Mouse (Mus musculus): ENCODE data around the gene Tmem143. TPM values are rescaled to one million over a fixed set of nuclear protein-coding genes. Genes with fewer than 3 reads are reported as not detected.
"Not testable (repeated sequence)": the region's sequence is repeated elsewhere in the genome, so short reads cannot be mapped to it uniquely, and the experiment has no call there.

Tmem143 gene
- total RNA-seq, 2 experiments from 2014 or later: 56.8 to 58.7 TPM

- peak; percentile 68 for DNase-seq
- intact Hi-C loops (cut with DNase I): loop anchor here (5.0 kb wide), 2 partner anchors 204 to 1619 kb away; partner anchors contain the start of genes Rpl18 and Sphk2
Measured at GRCm38 (mm10) chr7:45921242-45921621, 24.5 kb downstream of the Tmem143 start, which contains the start of gene Emp3. TSS of gene Emp3 (minus strand) at chr7:45921404.

GRCm38 (mm10) chr7:45921950-45922600, 25.3 kb downstream of the Tmem143 start:
- intact Hi-C loops (cut with DNase I): loop anchor here (5.0 kb wide), 2 partner anchors 205 to 1620 kb away; partner anchors contain the start of genes Rpl18 and Sphk2

GRCm38 (mm10) chr7:45922928-45923761, 26.4 kb downstream of the Tmem143 start:
- intact Hi-C loops (cut with DNase I): loop anchor here (5.0 kb wide), 2 partner anchors 206 to 1621 kb away; partner anchors contain the start of genes Rpl18 and Sphk2
- peak; percentile 96 to 97 for DNase-seq

More at GRCm38 (mm10) chr7:45921950-45922600, 25.3 kb downstream of the Tmem143 start:
- DNase-seq: peak; percentile 15 to 25

- intact Hi-C loops (cut with DNase I): loop anchor here (2.0 to 5.0 kb wide), 3 partner anchors 51 to 1622 kb away; partner anchors contain the start of genes Kdelr1, Rpl18 and Sphk2
- peak; percentile 87 to 89 for DNase-seq
Measured at GRCm38 (mm10) chr7:45923762-45924428, 27.2 kb downstream of the Tmem143 start, which contains the start of gene Ccdc114. TSS of gene Ccdc114 (plus strand) at chr7:45924072.

GRCm38 (mm10) chr7:45924429-45924816, 27.7 kb downstream of the Tmem143 start:
- no peak for DNase-seq
- intact Hi-C loops (cut with DNase I): loop anchor here (2.0 to 5.0 kb wide), 3 partner anchors 52 to 1622 kb away; partner anchors contain the start of genes Kdelr1, Rpl18 and Sphk2

GRCm38 (mm10) chr7:45928626-45929295, 32.0 kb downstream of the Tmem143 start:
- peak in 1 of 2 experiments; percentile 15 for DNase-seq
- intact Hi-C loops (cut with DNase I): no loop called here

GRCm38 (mm10) chr7:45929688-45930087, 32.9 kb downstream of the Tmem143 start:
- intact Hi-C loops (cut with DNase I): no loop called here
- no peak for DNase-seq

- intact Hi-C loops (cut with DNase I): loop anchor here (2.0 kb wide), 1 partner anchor 133 kb away; no protein-coding TSS in a partner anchor
- not testable (repeated sequence) for DNase-seq
Measured at GRCm38 (mm10) chr7:45933766-45934165, 37.0 kb downstream of the Tmem143 start.

GRCm38 (mm10) chr7:45935114-45935513, 38.4 kb downstream of the Tmem143 start:
- DNase-seq: peak; percentile 67 to 80
- intact Hi-C loops (cut with DNase I): loop anchor here (1.0 to 2.0 kb wide), 3 partner anchors 63 to 196 kb away; partner anchors contain the start of gene Kdelr1

GRCm38 (mm10) chr7:45939836-45940235, 43.1 kb downstream of the Tmem143 start:
- no peak for DNase-seq
- intact Hi-C loops (cut with DNase I): no loop called here

- DNase-seq: no peak
- intact Hi-C loops (cut with DNase I): no loop called here
Measured at GRCm38 (mm10) chr7:45941986-45942385, 45.2 kb downstream of the Tmem143 start.

- DNase-seq: peak in 1 of 2 experiments; percentile 27
- intact Hi-C loops (cut with DNase I): loop anchor here (1.0 kb wide), 1 partner anchor 66 kb away; no protein-coding TSS in a partner anchor
Measured at GRCm38 (mm10) chr7:45943280-45943679, 46.5 kb downstream of the Tmem143 start.

GRCm38 (mm10) chr7:45949061-45949460, 52.3 kb downstream of the Tmem143 start:
- intact Hi-C loops (cut with DNase I): no loop called here
- no peak for DNase-seq

- no peak for DNase-seq
- intact Hi-C loops (cut with DNase I): no loop called here
Measured at GRCm38 (mm10) chr7:45956611-45957010, 59.9 kb downstream of the Tmem143 start.

Other genes starting within 250 kb of the Tmem143 start
- under 1 TPM in 1 of 2 experiments, not detected in 1; 0.38 TPM for gene Fut2, start 230.5 kb upstream of the Tmem143 start, total RNA-seq (2021)
- gene Ntn5, start 212.9 kb upstream of the Tmem143 start, total RNA-seq (2021): under 1 TPM in 1 of 2 experiments, not detected in 1; 0.15 TPM
- under 1 TPM in 1 of 2 experiments, not detected in 1; 0.22 TPM for gene Sec1, start 202.5 kb upstream of the Tmem143 start, total RNA-seq (2021)
- gene Car11, start 197.1 kb upstream of the Tmem143 start, total RNA-seq (2021): 1 to 10 TPM; 4.2 to 4.6 TPM
- gene Dbp, start 191.9 kb upstream of the Tmem143 start, total RNA-seq (2021): 10 to 100 TPM; 22.7 to 29.8 TPM
- 100 to 1,000 TPM; 698 to 700 TPM for gene Rpl18, start 181.5 kb upstream of the Tmem143 start, total RNA-seq (2021)
- 10 to 100 TPM; 17.4 to 20.1 TPM for gene Sphk2, start 178.9 kb upstream of the Tmem143 start, total RNA-seq (2021)
- under 1 TPM; 0.10 to 0.12 TPM for gene Fam83e, start 175.7 kb upstream of the Tmem143 start, total RNA-seq (2021)
- gene Spaca4, start 171.1 kb upstream of the Tmem143 start, total RNA-seq (2021): not detected
- gene Lmtk3, start 113.2 kb upstream of the Tmem143 start, total RNA-seq (2021): under 1 TPM; 0.22 to 0.30 TPM
- gene Sult2b1, start 112.3 kb upstream of the Tmem143 start, total RNA-seq (2021): not detected
- 10 to 100 TPM; 91.1 to 95.1 TPM for gene Cyth2, start 82.4 kb upstream of the Tmem143 start, total RNA-seq (2021)
- under 1 TPM; 0.69 to 0.74 TPM for gene Kcnj14, start 72.2 kb upstream of the Tmem143 start, total RNA-seq (2021)
- gene Grwd1, start 66.0 kb upstream of the Tmem143 start, total RNA-seq (2021): 10 to 100 TPM; 14.6 to 17.1 TPM
- gene Kdelr1, start 24.2 kb upstream of the Tmem143 start, total RNA-seq (2021): 100 to 1,000 TPM; 121 to 128 TPM
- under 1 TPM; 0.55 to 0.77 TPM for gene Grin2d, start 18.6 kb upstream of the Tmem143 start, total RNA-seq (2021)
- gene Syngr4, start 227 bp upstream of the Tmem143 start, total RNA-seq (2021): under 1 TPM in 1 of 2 experiments, not detected in 1; 0.37 TPM
- gene Emp3, start 24.5 kb downstream of the Tmem143 start, total RNA-seq (2021): 10 to 100 TPM; 37.0 to 44.5 TPM
- gene Ccdc114, start 27.1 kb downstream of the Tmem143 start, total RNA-seq (2021): 1 to 10 TPM in 1 of 2 experiments, under 1 TPM in 1; 0.96 to 2.0 TPM
- gene Abcc6, start 133.4 kb downstream of the Tmem143 start, total RNA-seq (2021): not detected
- 10 to 100 TPM; 67.2 to 68.2 TPM for gene Nomo1, start 136.8 kb downstream of the Tmem143 start, total RNA-seq (2021)
- 10 to 100 TPM; 77.5 to 85.1 TPM for gene Kcnj11, start 203.8 kb downstream of the Tmem143 start, total RNA-seq (2021)

Measured in heart, postnatal 10 days (tissue).